Mouse (Mus musculus): Measurements from ENCODE around the gene Gpm6a. TPM values are rescaled to one million over a fixed set of nuclear protein-coding genes. Genes with fewer than 3 reads are reported as not detected.
"Not testable (repeated sequence)": the region's sequence is repeated elsewhere in the genome, so short reads cannot be mapped to it uniquely, and the experiment has no call there.

The Gpm6a gene
- total RNA-seq, 2 experiments from 2014 or later, result 1,023 to 1,079 TPM

DNA sequence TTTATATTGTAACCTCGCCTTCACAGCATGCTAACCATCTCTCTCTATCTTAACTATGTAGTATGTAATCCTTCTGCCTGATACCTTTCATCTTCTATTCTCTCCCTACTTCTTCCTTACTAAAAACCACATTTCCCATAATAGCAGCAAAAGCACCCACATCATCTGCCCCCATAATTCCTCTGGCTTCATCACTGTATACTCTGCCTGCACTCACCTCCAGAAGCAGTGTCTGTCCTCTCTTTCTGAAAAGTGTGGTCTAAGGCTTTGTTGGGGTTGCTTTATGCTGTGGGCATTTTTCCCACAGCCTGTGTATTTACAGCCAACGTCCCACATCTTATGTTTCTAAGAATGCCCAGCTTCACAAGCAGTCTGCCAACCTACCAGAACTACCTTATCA lies 57.6 kb downstream of the Gpm6a start:
- DNase-seq, result no peak

DNA sequence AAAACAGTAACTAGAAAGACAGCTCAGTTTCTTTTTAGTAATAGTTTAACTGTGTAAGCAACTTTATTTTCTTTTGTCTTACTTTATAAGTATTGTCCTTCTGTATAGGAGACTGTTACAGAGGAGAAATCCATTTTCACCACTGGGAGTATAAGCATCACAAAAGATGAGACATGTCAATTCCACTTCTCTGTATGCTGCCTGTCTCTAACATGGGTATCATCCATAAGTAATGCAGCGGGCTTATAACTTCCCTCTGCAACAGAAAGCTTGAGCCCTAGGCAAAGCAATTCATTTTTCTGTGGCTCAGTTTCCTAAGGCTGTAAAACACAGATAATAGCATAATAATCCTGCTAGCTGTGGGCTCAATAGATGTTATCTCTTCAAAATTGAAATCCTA lies 62.4 kb downstream of the Gpm6a start:
- no peak for DNase-seq

DNA sequence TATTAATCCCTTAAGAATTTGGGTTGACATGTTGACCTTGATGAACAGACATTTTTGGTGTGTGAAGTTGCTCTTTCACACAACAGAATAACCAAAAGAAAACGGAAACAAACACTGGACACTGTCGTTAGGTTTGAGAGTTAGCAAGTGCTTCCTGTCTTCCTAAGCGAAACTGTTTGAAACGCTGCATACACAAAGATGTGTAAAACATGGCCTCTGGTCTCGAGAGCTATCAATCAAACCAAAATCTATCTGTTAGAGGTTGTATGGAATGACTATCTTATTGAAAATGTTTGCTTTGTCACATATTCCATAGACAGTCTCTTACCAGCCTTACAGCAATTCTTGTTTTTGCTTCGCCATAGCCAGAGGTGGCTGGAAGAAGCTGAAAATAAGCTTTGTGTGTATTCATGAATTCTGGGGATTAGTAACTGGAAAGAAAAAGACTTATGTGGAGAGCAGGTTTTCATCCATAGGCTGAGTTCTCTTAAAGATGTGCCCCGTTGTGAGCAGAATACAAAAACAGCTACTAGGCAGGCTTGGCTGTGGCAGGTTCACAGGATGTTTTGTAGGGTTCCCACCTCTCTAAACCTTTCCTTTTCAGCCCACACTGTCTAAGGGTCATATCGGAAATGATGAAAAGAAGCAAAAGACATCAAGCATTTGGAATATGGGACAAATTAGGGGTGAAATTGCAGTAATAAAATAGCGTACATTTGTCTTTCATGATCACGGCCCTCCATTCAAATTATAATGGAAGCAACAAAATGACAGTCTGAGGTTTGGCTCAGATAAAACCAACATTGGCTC lies 71.4 kb downstream of the Gpm6a start:
- DNase-seq, result no peak

DNA sequence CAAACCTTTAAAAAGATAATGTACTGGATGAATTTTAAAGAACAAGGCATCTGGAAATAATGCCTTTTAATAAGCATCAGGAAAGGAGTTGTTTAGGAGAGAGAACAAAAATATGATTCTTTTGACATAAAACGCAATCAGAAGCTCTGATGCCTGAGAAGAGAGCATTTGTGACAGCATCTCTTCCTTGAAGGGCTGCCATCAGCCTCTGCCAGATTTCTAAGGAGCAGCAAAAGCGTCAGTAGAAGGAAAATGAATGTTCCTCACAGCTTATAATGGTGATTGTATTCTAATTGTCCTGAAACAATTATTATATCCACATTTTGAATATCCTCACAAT lies 72.0 kb downstream of the Gpm6a start:
- no peak for DNase-seq

DNA sequence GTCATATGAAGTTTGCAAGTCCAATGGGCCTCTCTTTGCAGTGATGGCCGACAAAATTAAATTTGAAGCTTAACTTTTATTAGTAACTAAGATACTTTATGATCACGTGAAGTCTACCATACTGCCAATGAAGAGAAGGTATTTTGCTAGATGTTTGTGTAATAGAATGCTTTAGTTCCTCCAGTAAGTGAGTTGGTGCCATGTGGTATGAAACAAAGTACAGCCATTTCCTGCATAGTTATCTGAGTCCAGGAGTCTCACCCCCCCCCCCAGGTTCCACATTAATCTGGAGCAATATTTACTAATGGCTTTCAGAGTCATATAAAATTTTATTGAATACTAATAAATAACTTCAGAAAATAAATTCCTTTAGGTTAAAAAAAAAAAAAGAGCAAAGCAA lies 73.7 kb downstream of the Gpm6a start:
- DNase-seq, result no peak

DNA sequence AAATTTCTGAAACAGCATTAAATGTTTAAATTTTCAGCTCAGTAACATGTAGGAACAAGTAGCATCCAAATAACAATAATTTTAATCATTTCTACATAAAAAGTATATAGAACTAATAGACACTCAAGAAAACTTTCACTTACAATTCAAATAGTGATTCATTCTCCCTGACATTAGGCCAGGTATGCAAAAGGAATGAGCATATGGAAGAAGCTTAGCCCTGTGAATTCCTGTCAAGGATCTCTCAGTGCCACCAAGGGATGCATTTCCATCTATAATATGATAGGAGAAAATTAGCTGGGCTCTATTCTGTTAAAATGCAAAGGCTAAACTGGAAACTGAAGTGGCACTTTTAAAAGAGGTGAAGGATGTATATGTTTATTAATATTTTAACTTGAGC lies 76.5 kb downstream of the Gpm6a start:
- no peak for DNase-seq

DNA sequence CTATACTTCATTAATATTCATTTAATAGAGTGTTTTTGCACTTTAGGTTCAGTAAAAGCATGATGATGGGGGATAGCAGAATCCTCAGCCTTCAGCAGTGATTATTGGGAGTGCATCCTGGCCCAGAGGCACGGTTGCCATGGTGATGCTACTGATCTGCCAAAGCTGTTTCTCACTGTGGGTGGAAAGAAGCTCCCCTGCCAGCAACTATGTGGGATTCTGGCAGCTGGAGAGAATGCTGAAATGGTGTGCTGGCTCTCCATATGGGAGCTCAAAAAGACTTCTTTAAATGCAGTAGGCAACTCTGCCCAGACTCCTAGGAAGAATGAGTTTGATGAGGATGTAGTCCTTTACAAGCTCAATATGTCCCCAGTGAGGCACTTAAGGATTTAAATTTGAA lies 79.7 kb downstream of the Gpm6a start:
- peak; percentile 90 to 92 for DNase-seq

DNA sequence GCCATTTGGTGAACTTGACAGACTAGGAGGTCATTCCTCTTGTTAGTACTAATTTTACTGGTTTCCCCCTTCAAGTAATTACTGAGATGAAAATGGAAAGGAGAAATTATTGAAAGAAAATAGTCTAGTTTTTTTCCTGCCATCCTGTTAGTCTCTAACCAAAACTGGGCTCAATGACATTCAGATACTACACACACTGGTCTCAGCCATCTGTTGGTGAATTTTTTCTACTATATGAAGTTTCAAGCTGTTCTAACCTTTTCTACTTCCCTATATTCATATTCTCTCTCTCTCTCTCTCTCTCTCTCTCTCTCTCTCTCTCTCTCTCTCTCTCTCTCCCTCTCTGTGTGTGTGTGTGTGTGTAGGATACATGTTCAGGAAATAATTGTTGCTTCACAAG lies 80.8 kb downstream of the Gpm6a start:
- no peak for DNase-seq

DNA sequence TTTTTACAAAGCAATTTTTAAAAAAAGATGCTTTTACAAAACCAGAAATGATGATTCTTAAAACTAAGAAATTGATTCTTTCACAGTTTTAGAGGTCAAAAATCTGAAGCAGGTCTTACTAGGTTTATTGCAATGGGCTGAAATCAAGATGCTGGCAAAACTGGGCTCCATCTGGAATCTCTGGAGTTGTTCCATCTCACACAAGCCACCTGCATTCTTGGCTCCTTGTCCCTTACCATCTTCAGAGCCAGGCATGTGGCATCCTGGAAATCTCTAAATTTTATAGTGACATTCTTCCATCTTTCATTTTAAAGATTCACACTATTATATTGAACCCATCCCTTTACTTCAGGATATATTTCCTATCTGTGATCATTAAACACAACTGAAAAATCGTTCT lies 88.3 kb downstream of the Gpm6a start:
- no peak for DNase-seq

DNA sequence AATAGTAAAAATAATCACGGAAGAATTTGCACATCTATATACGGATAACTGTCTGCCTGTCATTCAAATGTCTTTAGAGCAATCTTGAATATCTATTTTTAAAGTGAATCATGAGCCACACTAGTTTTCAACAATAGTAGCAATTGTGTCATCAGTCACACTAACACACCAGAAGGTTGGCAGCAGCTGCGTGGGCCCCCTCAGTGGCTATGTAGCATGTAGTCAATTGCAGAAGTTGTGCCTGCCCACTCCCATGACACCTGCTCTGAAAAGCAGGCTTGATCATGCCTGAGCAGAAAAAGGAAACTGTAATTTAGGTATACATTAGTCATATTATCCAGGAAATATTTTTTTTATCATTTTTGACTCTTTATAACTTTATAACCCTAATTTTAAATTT lies 93.8 kb downstream of the Gpm6a start:
- peak; percentile 69 to 77 for DNase-seq

DNA sequence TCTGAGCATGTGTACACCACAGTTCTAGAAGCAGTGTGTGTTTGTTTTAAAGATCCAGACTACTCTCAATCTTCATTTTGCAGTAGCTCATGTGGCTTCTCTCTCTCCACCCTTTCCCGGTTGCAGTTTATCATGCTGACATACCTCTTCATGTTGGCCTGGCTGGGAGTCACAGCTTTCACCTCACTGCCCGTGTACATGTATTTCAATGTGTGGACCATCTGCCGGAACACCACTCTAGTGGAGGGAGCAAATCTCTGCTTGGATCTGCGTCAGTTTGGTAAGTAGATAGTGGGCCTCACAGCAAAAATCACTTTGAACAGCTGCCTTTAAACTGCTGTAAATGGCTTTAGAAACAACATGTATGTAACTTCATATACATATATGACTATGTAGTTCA lies 95.3 kb downstream of the Gpm6a start:
- DNase-seq, result no peak

DNA sequence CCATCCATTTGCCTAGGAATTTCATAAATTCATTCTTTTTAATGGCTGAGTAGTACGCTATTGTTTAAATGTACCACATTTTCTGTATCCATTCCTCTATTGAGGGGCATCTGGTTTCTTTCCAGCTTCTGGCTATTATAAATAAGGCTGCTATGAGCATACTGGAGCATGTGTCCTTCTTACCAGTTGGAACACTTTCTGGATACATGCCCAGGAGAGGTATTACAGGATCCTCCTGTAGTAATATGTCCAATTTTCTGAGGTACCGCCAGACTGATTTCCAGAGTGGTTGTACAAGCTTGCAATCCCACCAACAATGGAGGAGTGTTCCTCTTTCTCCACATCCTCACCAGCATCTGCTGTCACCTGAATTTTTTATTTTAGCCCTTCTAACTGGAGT lies 114.2 kb downstream of the Gpm6a start:
- DNase-seq, result not testable (repeated sequence)

DNA sequence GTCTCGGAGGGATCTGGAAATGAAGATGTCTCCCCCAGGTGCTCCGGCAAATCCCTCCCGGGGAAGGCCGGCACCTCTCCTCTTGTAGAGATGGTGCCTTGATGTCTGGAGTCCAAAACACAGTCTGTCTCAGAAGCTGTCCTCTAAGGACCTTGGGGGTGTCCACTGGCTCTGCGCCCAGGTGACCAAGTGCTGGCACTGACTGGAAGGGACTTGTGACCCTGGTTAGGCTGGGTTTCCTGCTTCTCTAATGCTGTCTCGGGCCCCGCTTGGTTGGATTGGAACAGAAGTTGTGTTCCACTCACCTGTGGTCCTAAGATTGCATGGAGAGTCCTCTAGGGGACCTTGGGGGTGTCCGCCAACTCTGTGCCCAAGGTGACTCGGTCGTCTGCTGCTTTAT lies 118.8 kb downstream of the Gpm6a start:
- peak in 1 of 2 experiments; percentile 11 for DNase-seq

DNA sequence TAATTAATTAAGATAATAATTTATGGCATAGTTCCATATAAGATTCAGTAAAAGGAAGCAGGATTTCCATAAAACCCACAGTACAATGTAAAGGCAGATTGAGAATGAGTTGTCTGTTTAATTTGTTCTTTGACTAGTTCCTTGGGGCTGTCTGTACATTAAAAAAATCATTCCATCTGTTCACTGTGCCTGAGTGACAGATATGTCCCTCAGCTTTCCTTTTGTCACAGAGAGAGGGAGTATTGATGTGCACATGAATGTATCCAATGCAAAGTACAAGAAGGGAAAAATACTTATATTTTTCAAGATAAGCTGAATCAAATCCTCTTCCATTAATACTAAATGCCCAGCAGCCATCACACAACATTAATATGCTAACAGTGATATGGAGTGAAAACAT lies 147.6 kb downstream of the Gpm6a start:
- no peak for DNase-seq

DNA sequence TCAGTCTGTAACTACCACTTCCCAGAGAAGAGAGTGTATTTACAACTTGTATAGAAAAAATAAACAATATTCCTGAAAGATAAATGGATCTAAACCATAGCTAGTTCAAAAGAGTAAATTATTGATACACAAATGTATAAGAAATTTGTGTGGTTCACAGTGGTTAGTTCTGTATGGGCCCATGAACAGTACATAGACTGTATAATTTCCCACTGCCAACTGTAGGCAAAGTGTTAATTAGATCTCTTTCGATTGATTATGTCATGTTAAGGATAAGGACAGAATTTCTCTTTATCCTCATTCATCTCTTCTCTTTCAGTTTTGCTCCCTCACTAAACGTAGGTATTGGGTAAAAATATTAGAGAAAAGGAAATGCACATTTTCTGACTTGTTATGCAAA lies 148.4 kb downstream of the Gpm6a start:
- DNase-seq, result no peak

DNA sequence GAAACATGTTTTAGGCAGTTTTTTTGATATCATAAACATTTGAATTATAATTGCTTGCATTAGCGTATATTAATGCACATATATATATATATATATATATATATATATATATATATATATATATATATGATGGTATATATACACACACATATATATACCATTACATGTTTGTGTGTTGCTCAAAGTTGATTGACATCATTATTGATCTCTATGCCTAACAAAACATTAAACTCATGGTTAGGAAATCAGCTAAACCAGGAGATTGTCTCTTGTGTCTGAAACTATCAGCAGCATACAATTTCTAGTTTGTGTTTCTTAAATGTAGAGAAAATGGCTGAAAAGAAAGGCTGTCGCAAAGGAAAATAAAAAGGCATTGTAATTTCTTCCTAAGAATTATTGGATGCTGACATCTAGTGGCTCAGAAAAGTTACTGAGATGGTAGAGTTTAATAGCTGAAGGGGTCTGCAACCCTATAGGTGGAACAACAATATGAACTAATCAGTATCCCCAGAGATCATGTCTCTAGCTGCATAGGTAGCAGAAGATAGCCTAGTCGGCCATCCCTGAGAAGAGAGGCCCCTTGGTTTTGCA lies 149.3 kb downstream of the Gpm6a start:
- no peak for DNase-seq

Other genes starting within 250 kb of the Gpm6a start
- gene Wdr17, start 67.7 kb upstream of the Gpm6a start, total RNA-seq (2021), result 10 to 100 TPM; 29.1 to 30.2 TPM